Mouse (Mus musculus): Measurements from ENCODE around the gene Eif4e.

DNA sequence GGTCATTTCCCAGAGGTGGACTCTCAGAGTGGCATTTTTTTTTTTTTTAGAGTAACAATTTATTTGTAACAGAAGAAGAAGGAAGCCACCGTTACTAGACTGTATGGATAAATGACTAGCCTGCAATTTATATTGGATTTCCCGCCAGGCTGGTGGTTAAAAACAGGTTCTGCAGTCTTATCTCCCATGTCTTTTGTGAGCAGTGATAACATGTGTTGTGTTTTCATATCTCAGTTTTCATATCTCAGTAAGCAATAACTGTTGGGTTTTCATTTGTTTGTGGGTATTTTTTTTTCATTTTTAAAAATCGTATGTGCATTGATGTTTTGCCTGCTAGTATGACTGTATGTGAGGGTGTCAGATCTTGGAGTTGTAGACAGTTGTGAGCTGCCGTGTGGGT lies 65.0 kb downstream of the Eif4e start:
- TF ChIP-seq POLR2A (IDR thresholded peaks at IDR 0.05; ENCODE audit: low read depth, low read length) (no peak), CTCF (IDR thresholded peaks at IDR 0.05; ENCODE audit: extremely low read depth, insufficient read length, insufficient replicate concordance, low read depth, low read length) (no peak)

Data from small intestine, adult 2 months (tissue).